Mouse (Mus musculus) forebrain, embryonic 15.5 days (tissue): Measurements from ENCODE around the gene Scnm1. TPM values are rescaled to one million over a fixed set of nuclear protein-coding genes. Genes with fewer than 3 reads are reported as not detected.
"Not testable (repeated sequence)": the region's sequence is repeated elsewhere in the genome, so short reads cannot be mapped to it uniquely, and the experiment has no call there.

Source experiments
- ATAC-seq: fragments of 200-750 bp; cut with Nextera tagmentation; replicated peaks from 2 replicates; pipeline ENCODE4 v1.8.0; 2017; ENCODE audit warnings: mild to moderate bottlenecking, moderate TSS enrichment, moderate library complexity
- H3K27ac ChIP-seq: fragments of 300-500 bp; sonication (generic); replicated peaks from 2 replicates; pipeline ENCODE4 v1.5.1; 2015; ENCODE audit warnings: mild to moderate bottlenecking, inconsistent platforms
- H3K27me3 ChIP-seq: fragments of 300-500 bp; sonication (generic); 2 replicates; pipeline ENCODE4 v1.6.1; 2015; ENCODE audit warnings: inconsistent platforms
- H3K36me3 ChIP-seq: fragments of 300-500 bp; sonication (generic); 2 replicates; pipeline ENCODE4 v1.6.1; 2015; ENCODE audit warnings: mild to moderate bottlenecking, inconsistent platforms
- H3K4me1 ChIP-seq: fragments of 300-500 bp; sonication (generic); 2 replicates; pipeline ENCODE4 v1.6.1; 2015; ENCODE audit warnings: inconsistent platforms
- H3K4me2 ChIP-seq: fragments of 300-500 bp; sonication (generic); replicated peaks from 2 replicates; pipeline ENCODE4 v1.6.1; 2015; ENCODE audit warnings: mild to moderate bottlenecking, inconsistent platforms
- H3K4me3 ChIP-seq: fragments of 300-500 bp; sonication (generic); 2 replicates; pipeline ENCODE4 v1.5.1; 2015; ENCODE audit warnings: mild to moderate bottlenecking, inconsistent platforms
- H3K9ac ChIP-seq: fragments of 300-500 bp; sonication (generic); replicated peaks from 2 replicates; pipeline ENCODE4 v1.6.1; 2015; ENCODE audit warnings: mild to moderate bottlenecking, inconsistent platforms
- H3K9me3 ChIP-seq: fragments of 300-500 bp; sonication (generic); 2 replicates; pipeline ENCODE4 v1.6.1; 2016; ENCODE audit warnings: inconsistent platforms
- WGBS: fragments of 180-500 bp; shearing (Covaris S2); methylation state at CpG from one replicate; pipeline ENCODE4 v1.1.7; 2015; ENCODE audit warnings: mixed read lengths; 5-methylcytosine and 5-hydroxymethylcytosine counted together
- polyA plus RNA-seq: library from polyadenylated mRNA; unstranded; fragments of >200 nt; fragmentation: Nextera tagmentation; extraction: Ambion mirVana; gene quantifications from 2 replicates; pipeline ENCODE4 v1.2.1, GENCODE M21; 2015

Gene Scnm1
- polyA plus RNA-seq, 1 experiment from 2014 or later: 108 TPM

- Histone ChIP-seq H3K9me3 (no peaks in the 10 kb centered on the region), H3K27me3 (no peaks in the 10 kb centered on the region), H3K36me3 (peaks cover 12% of the 10 kb centered on the region), H3K4me1 (no peaks in the 10 kb centered on the region), H3K9ac (no peak overlapping the region), H3K4me2 (no peak overlapping the region), H3K27ac (no peak overlapping the region), H3K4me3 (no peak overlapping the region)
- 92% methylated on average over 9 of the region's 9 CpGs for WGBS
- ATAC-seq: no peak
These were observed 7.7 kb upstream of the Scnm1 start for GRCm38 (mm10) chr3:95141474-95141873.

DNA sequence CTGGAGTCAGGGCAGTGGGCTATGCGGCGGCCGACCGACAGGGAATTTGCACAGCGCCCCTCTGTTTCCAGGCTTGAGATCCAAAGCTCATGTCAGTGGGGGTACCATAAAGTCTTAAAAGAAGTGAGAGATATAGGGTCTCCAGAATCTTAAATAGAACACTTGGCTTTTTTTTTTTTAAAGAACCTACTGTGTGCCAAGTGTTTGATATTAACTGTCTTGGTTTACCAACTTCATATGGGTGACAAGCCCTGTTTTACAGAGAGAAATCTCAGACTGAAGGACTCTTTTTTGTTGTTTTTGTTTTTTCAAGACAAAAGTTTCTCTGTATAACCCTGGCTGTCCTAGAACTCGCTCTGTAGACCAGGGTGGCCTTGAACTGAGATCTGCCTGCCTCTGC is 7.0 kb upstream of the Scnm1 start:
- no peak for ATAC-seq
- H3K9ac ChIP-seq: no peak overlapping the region
- no peak overlapping the region for H3K4me2 ChIP-seq
- peaks cover 12% of the 10 kb centered on the region for H3K36me3 ChIP-seq
- WGBS: 87% methylated on average over 6 of the region's 6 CpGs
- H3K9me3 ChIP-seq: no peaks in the 10 kb centered on the region
- peaks cover 2% of the 10 kb centered on the region; the same call in 1 of the 2 replicates for H3K4me1 ChIP-seq
- no peaks in the 10 kb centered on the region for H3K27me3 ChIP-seq
- no peak overlapping the region for H3K4me3 ChIP-seq
- H3K27ac ChIP-seq: no peak overlapping the region

GRCm38 (mm10) chr3:95140289-95140595 is 6.4 kb upstream of the Scnm1 start:
- Histone ChIP-seq H3K27me3 (no peaks in the 10 kb centered on the region), H3K4me1 (peaks cover 8% of the 10 kb centered on the region), H3K9ac (no peak overlapping the region), H3K4me3 (no peak overlapping the region), H3K27ac (no peak overlapping the region), H3K36me3 (peaks cover 12% of the 10 kb centered on the region), H3K4me2 (no peak overlapping the region), H3K9me3 (no peaks in the 10 kb centered on the region)
- ATAC-seq: no peak
- 65% methylated on average over 18 of the region's 18 CpGs for WGBS

GRCm38 (mm10) chr3:95139586-95140288 is 5.9 kb upstream of the Scnm1 start:
- 75% methylated on average over 25 of the region's 25 CpGs for WGBS
- H3K27me3 ChIP-seq: no peaks in the 10 kb centered on the region
- peaks cover 12% of the 10 kb centered on the region for H3K36me3 ChIP-seq
- H3K9me3 ChIP-seq: no peaks in the 10 kb centered on the region
- no peak overlapping the region for H3K4me2 ChIP-seq
- H3K9ac ChIP-seq: no peak overlapping the region
- no peak for ATAC-seq
- no peak overlapping the region for H3K27ac ChIP-seq
- no peak overlapping the region for H3K4me3 ChIP-seq
- peaks cover 13% of the 10 kb centered on the region for H3K4me1 ChIP-seq

GRCm38 (mm10) chr3:95136336-95136735 is 2.5 kb upstream of the Scnm1 start:
- no peak overlapping the region for H3K27ac ChIP-seq
- H3K9me3 ChIP-seq: no peaks in the 10 kb centered on the region
- H3K4me2 ChIP-seq: no peak overlapping the region
- H3K36me3 ChIP-seq: peaks cover 17% of the 10 kb centered on the region
- no peaks in the 10 kb centered on the region for H3K27me3 ChIP-seq
- peaks cover 21% of the 10 kb centered on the region for H3K4me1 ChIP-seq
- WGBS: 93% methylated on average over 3 of the region's 3 CpGs
- no peak overlapping the region for H3K9ac ChIP-seq
- ATAC-seq: no peak
- no peak overlapping the region for H3K4me3 ChIP-seq

GRCm38 (mm10) chr3:95135433-95136052 is 1.7 kb upstream of the Scnm1 start:
- no peak overlapping the region for H3K9ac ChIP-seq
- peak overlapping the region; percentile 45 for H3K4me2 ChIP-seq
- no peak for ATAC-seq
- H3K4me1 ChIP-seq: peaks cover 21% of the 10 kb centered on the region
- peak overlapping the region; percentile 30 for H3K4me3 ChIP-seq
- 92% methylated on average over 7 of the region's 7 CpGs for WGBS
- H3K27me3 ChIP-seq: no peaks in the 10 kb centered on the region
- H3K9me3 ChIP-seq: no peaks in the 10 kb centered on the region
- peaks cover 18% of the 10 kb centered on the region for H3K36me3 ChIP-seq
- no peak overlapping the region for H3K27ac ChIP-seq

- WGBS: 39% methylated on average over 6 of the region's 6 CpGs
- Histone ChIP-seq H3K4me3 (peak overlapping the region; percentile 30), H3K27ac (no peak overlapping the region), H3K9me3 (no peaks in the 10 kb centered on the region), H3K36me3 (peaks cover 17% of the 10 kb centered on the region), H3K9ac (0 out of 2 replicates have a peak overlapping the region, but pooled peaks have one; percentile 6), H3K4me1 (peaks cover 21% of the 10 kb centered on the region), H3K27me3 (no peaks in the 10 kb centered on the region), H3K4me2 (peak overlapping the region; percentile 45)
- ATAC-seq: no peak
These were observed 1.2 kb upstream of the Scnm1 start for GRCm38 (mm10) chr3:95135023-95135422.

- peak; percentile 70 for ATAC-seq
- peak overlapping the region; percentile 68 for H3K4me3 ChIP-seq
These were observed 322 bp upstream of the Scnm1 start for GRCm38 (mm10) chr3:95134133-95134532.

GRCm38 (mm10) chr3:95133176-95133575 is 635 bp downstream of the Scnm1 start:
- Histone ChIP-seq H3K4me1 (peaks cover 21% of the 10 kb centered on the region), H3K4me3 (peak overlapping the region; percentile 68), H3K9ac (peak overlapping the region; percentile 76), H3K4me2 (peak overlapping the region; percentile 90), H3K36me3 (peaks cover 22% of the 10 kb centered on the region), H3K9me3 (no peaks in the 10 kb centered on the region), H3K27ac (peak overlapping the region; percentile 79), H3K27me3 (no peaks in the 10 kb centered on the region)
- peak; percentile 13; the same call in 1 of the 2 replicates for ATAC-seq
- WGBS: 56% methylated on average over 11 of the region's 11 CpGs

More at GRCm38 (mm10) chr3:95134133-95134532, 322 bp upstream of the Scnm1 start:
- H3K9ac ChIP-seq, H3K27ac ChIP-seq, H3K27me3 ChIP-seq, H3K4me2 ChIP-seq, H3K9me3 ChIP-seq: not testable (repeated sequence)
- Histone ChIP-seq H3K4me1 (peaks cover 21% of the 10 kb centered on the region), H3K36me3 (peaks cover 20% of the 10 kb centered on the region)
- WGBS: no CpG with 5 or more reads among the region's 12 CpGs

- H3K4me1 ChIP-seq: peaks cover 21% of the 10 kb centered on the region
- H3K36me3 ChIP-seq: peaks cover 22% of the 10 kb centered on the region
- not testable (repeated sequence) for H3K27ac ChIP-seq, H3K27me3 ChIP-seq, H3K4me3 ChIP-seq, H3K9me3 ChIP-seq, H3K4me2 ChIP-seq, ATAC-seq, H3K9ac ChIP-seq
- 91% methylated on average over 2 of the region's 2 CpGs for WGBS
These were observed 1.4 kb downstream of the Scnm1 start for GRCm38 (mm10) chr3:95132389-95132788.

- no peaks in the 10 kb centered on the region for H3K27me3 ChIP-seq
- no peak overlapping the region for H3K27ac ChIP-seq
- peaks cover 22% of the 10 kb centered on the region for H3K36me3 ChIP-seq
- H3K4me1 ChIP-seq: peaks cover 13% of the 10 kb centered on the region
- no peaks in the 10 kb centered on the region for H3K9me3 ChIP-seq
- no peak overlapping the region for H3K4me2 ChIP-seq
- ATAC-seq: no peak
- WGBS: 95% methylated on average over 5 of the region's 5 CpGs
- no peak overlapping the region for H3K4me3 ChIP-seq
- no peak overlapping the region for H3K9ac ChIP-seq
These were observed 3.7 kb downstream of the Scnm1 start for GRCm38 (mm10) chr3:95130081-95130480.

- no peak overlapping the region for H3K4me2 ChIP-seq
- peaks cover 22% of the 10 kb centered on the region for H3K36me3 ChIP-seq
- ATAC-seq: no peak
- H3K4me1 ChIP-seq: peaks cover 16% of the 10 kb centered on the region
- no peak overlapping the region for H3K9ac ChIP-seq
- no peak overlapping the region for H3K4me3 ChIP-seq
- H3K27ac ChIP-seq: no peak overlapping the region
- no peaks in the 10 kb centered on the region for H3K27me3 ChIP-seq
- H3K9me3 ChIP-seq: no peaks in the 10 kb centered on the region
- 54% methylated on average over 6 of the region's 6 CpGs for WGBS
These were observed 4.6 kb downstream of the Scnm1 start for GRCm38 (mm10) chr3:95129226-95129651.
